Mouse (Mus musculus) spleen, postnatal 10 days (tissue): ENCODE measurements around the gene Hoxa9.
A peak's percentile ranks its signal among the peaks of the same experiment; 100 is the strongest.

Experiments
- DNase-seq, 2 experiments: peaks; one replicate each; pipeline ENCODE4 v3.0.0; 2021 to 2022; ENCODE audit warnings: low spot score in 2 of 2

Gene Hoxa9

GRCm38 (mm10) chr6:52245040-52245756, 14.3 kb upstream of the Hoxa9 start:
- DNase-seq, result no peak

GRCm38 (mm10) chr6:52244471-52245039, 13.7 kb upstream of the Hoxa9 start:
- DNase-seq, result no peak

- no peak for DNase-seq
These were observed 12.8 kb upstream of the Hoxa9 start for GRCm38 (mm10) chr6:52243681-52244121.

GRCm38 (mm10) chr6:52242801-52243332, 12.0 kb upstream of the Hoxa9 start:
- DNase-seq, result no peak

GRCm38 (mm10) chr6:52241001-52241621, 10.2 kb upstream of the Hoxa9 start:
- DNase-seq, result peak in 1 of 2 experiments; percentile 10

GRCm38 (mm10) chr6:52240389-52241000, 9.6 kb upstream of the Hoxa9 start, which contains the start of gene Hoxa10:
Gene Hoxa10 (minus strand): TSS chr6:52240854.
- peak in 1 of 2 experiments; percentile 84 for DNase-seq

- peak in 1 of 2 experiments; percentile 11 for DNase-seq
These were observed 8.9 kb upstream of the Hoxa9 start for GRCm38 (mm10) chr6:52239625-52240388.

GRCm38 (mm10) chr6:52238976-52239375, 8.1 kb upstream of the Hoxa9 start:
- DNase-seq, result no peak

GRCm38 (mm10) chr6:52238155-52238545, 7.3 kb upstream of the Hoxa9 start:
- peak in 1 of 2 experiments; percentile 4 for DNase-seq

- DNase-seq, result peak in 1 of 2 experiments; percentile 8
These were observed 6.7 kb upstream of the Hoxa9 start for GRCm38 (mm10) chr6:52237346-52238154.

GRCm38 (mm10) chr6:52236806-52237205, 5.9 kb upstream of the Hoxa9 start:
- DNase-seq, result peak in 1 of 2 experiments; percentile 2

- DNase-seq, result peak in 1 of 2 experiments; percentile 7
These were observed 5.0 kb upstream of the Hoxa9 start for GRCm38 (mm10) chr6:52235866-52236265.

GRCm38 (mm10) chr6:52235267-52235666, 4.4 kb upstream of the Hoxa9 start:
- no peak for DNase-seq

- DNase-seq, result no peak
These were observed 3.7 kb upstream of the Hoxa9 start for GRCm38 (mm10) chr6:52234428-52235140.

- DNase-seq, result no peak
These were observed 2.9 kb upstream of the Hoxa9 start for GRCm38 (mm10) chr6:52233546-52234427.

- DNase-seq, result no peak
These were observed 2.2 kb upstream of the Hoxa9 start for GRCm38 (mm10) chr6:52232984-52233545.

- no peak for DNase-seq
These were observed 1.7 kb upstream of the Hoxa9 start for GRCm38 (mm10) chr6:52232568-52232965.

GRCm38 (mm10) chr6:52231885-52232567, 1.1 kb upstream of the Hoxa9 start:
- DNase-seq, result peak in 1 of 2 experiments; percentile 4
